ENCODE assay signal across 7 mouse cellular contexts in the genomic region with DNA sequence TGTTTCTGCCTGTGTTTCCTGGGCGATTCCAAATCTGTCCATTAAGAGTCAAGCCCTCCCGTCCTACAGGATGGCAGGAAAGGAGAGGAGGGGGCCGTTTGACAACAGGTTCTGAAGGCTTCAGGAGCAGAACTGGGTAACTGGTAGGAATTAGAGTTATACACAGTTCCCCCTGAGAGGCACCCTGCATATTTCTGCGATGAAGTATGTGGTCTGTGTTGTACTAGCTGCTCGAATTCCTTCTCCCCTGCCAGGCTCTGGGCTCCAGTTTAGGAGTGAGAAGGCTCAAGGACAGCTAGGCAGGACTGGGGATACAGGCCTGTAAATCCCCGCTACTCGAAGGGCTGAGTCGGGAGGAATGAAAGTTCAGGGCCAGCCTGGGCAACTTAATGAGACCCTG. TPM values are rescaled to one million over a fixed set of nuclear protein-coding genes. Genes with fewer than 3 reads are reported as not detected.
DNase-seq lines count a peak whose midpoint lies in the region; ATAC-seq and TF ChIP-seq lines count a peak whose summit lies in the region.

No protein-coding gene starts in this region.

- H3K36me3 ChIP-seq in spleen, adult 2 months (ENCODE audit: control insufficient read depth, insufficient read depth, low read length) = peaks cover 23% of the 10 kb centered on the region
- no peaks in the 10 kb centered on the region for H3K36me3 ChIP-seq in forebrain, embryonic 12.5 days (replicated peaks)
- no peaks in the 10 kb centered on the region for H3K36me3 ChIP-seq in neural tube, embryonic 15.5 days

- no peaks in the 10 kb centered on the region for H3K27me3 ChIP-seq in spleen, adult 2 months (ENCODE audit: control insufficient read depth, insufficient read depth, low read length)
- no peaks in the 10 kb centered on the region for H3K27me3 ChIP-seq in forebrain, embryonic 12.5 days
- H3K27me3 ChIP-seq in neural tube, embryonic 15.5 days (replicated peaks) = no peaks in the 10 kb centered on the region

- no peaks in the 10 kb centered on the region for H3K9me3 ChIP-seq in forebrain, embryonic 12.5 days
- H3K9me3 ChIP-seq in neural tube, embryonic 15.5 days (replicated peaks) = no peaks in the 10 kb centered on the region

- no peak for TF ChIP-seq POLR2A in spleen, adult 2 months (IDR thresholded peaks at IDR 0.05; ENCODE audit: low read depth, low read length)

- 64% methylated on average over 8 of the region's 8 CpGs for WGBS in spleen, adult 2 months
- WGBS in forebrain, embryonic 12.5 days = 37% methylated on average over 8 of the region's 8 CpGs
- 46% methylated on average over 8 of the region's 8 CpGs for WGBS in neural tube, embryonic 15.5 days

- TF ChIP-seq CTCF in spleen, adult 2 months (IDR thresholded peaks at IDR 0.05; ENCODE audit: extremely low read depth, insufficient read depth, insufficient read length, insufficient replicate concordance) = no peak
- no peak for TF ChIP-seq CTCF in left cerebral cortex, adult 2 months (IDR thresholded peaks at IDR 0.05)

- H3K4me3 ChIP-seq in spleen, adult 2 months (ENCODE audit: extremely low read depth, insufficient read depth, insufficient read length) = no peak overlapping the region
- H3K4me3 ChIP-seq in forebrain, embryonic 12.5 days (replicated peaks) = no peak overlapping the region
- H3K4me3 ChIP-seq in neural tube, embryonic 15.5 days (replicated peaks) = no peak overlapping the region
- no peak overlapping the region for H3K4me3 ChIP-seq in left cerebral cortex, adult 2 months

- no peak overlapping the region for H3K9ac ChIP-seq in forebrain, embryonic 12.5 days
- no peak overlapping the region for H3K9ac ChIP-seq in neural tube, embryonic 15.5 days (replicated peaks)

- no peak for ATAC-seq in forebrain, embryonic 12.5 days (ENCODE audit: low FRiP score)
- ATAC-seq in neural tube, embryonic 15.5 days (ENCODE audit: low FRiP score) = no peak

- H3K27ac ChIP-seq in spleen, adult 2 months (ENCODE audit: insufficient read depth, low read length) = peak overlapping the region; percentile 9; the same call in 1 of the 2 replicates
- H3K27ac ChIP-seq in forebrain, embryonic 12.5 days = peak overlapping the region; percentile 56; the same call in 1 of the 2 replicates
- peak overlapping the region; percentile 25 for H3K27ac ChIP-seq in neural tube, embryonic 15.5 days (replicated peaks)
- H3K27ac ChIP-seq in left cerebral cortex, adult 2 months = no peak overlapping the region

- intact Hi-C loops in left cerebral cortex, postnatal 4 days (cut with DNase I) = no loop called here
- intact Hi-C loops in left cerebral cortex, adult 2 months (cut with DNase I) = no loop called here

- H3K4me2 ChIP-seq in forebrain, embryonic 12.5 days = peak overlapping the region; percentile 4; the same call in 1 of the 2 replicates
- H3K4me2 ChIP-seq in neural tube, embryonic 15.5 days = no peak overlapping the region

- H3K4me1 ChIP-seq in spleen, adult 2 months (ENCODE audit: control insufficient read depth, insufficient read depth, insufficient read length) = peaks cover 36% of the 10 kb centered on the region
- H3K4me1 ChIP-seq in forebrain, embryonic 12.5 days = peaks cover 32% of the 10 kb centered on the region
- peaks cover 15% of the 10 kb centered on the region for H3K4me1 ChIP-seq in neural tube, embryonic 15.5 days

- DNase-seq in spleen, adult 2 months (ENCODE audit: low read depth in 1 of 2, low spot score in 2 of 2) = no peak
- DNase-seq in spleen, postnatal 14 days (ENCODE audit: low spot score in 2 of 2) = no peak
- DNase-seq in induced T-regulatory cell, adult 2 months (ENCODE audit: low read depth) = peak; percentile 13
- no peak for DNase-seq in left cerebral cortex, postnatal 4 days
- DNase-seq in left cerebral cortex, adult 2 months (ENCODE audit: extremely low spot score in 1 of 2, low spot score in 2 of 2) = no peak

RNA-seq across cellular contexts. Expression of a gene that starts 13.4 kb away (rescaled TPM):
- 171 and 240 TPM in 2 replicates for polyA plus RNA-seq in spleen, adult 2 months (2012; rRNA removed)
- polyA plus RNA-seq in forebrain, embryonic 12.5 days (2016; fragmentation: Nextera tagmentation; extraction: Ambion mirVana) = 124 and 137 TPM in 2 replicates
- polyA plus RNA-seq in neural tube, embryonic 15.5 days (2015; fragmentation: Nextera tagmentation; extraction: Ambion mirVana) = 76.5 and 139 TPM in 2 replicates
- total RNA-seq in left cerebral cortex, postnatal 4 days (2021) = 10 to 100 TPM; 30.1 to 36.2 TPM
- 10 to 100 TPM; 38.2 to 38.4 TPM for total RNA-seq in left cerebral cortex, adult 2 months (2021)

RNA-seq across cellular contexts. Expression of a gene that starts 16.1 kb away (rescaled TPM):
- polyA plus RNA-seq in spleen, adult 2 months (2012; rRNA removed) = 26.5 and 29.7 TPM in 2 replicates
- polyA plus RNA-seq in forebrain, embryonic 12.5 days (2016; fragmentation: Nextera tagmentation; extraction: Ambion mirVana) = 31.1 and 32.9 TPM in 2 replicates
- 19.5 and 21.5 TPM in 2 replicates for polyA plus RNA-seq in neural tube, embryonic 15.5 days (2015; fragmentation: Nextera tagmentation; extraction: Ambion mirVana)
- total RNA-seq in left cerebral cortex, postnatal 4 days (2021) = 10 to 100 TPM; 12.7 to 15.5 TPM
- total RNA-seq in left cerebral cortex, adult 2 months (2021) = 10 to 100 TPM; 17.3 to 22.0 TPM
